25 mouse cellular contexts compared by ENCODE assay signal in genomic region chr6:120013125-120013524, GRCm38 (mm10).
"Had no signal": no experiment of that assay in that cellular context is flagged by ENCODE, and none has a peak within 500 bp of the region (broad histone marks: within the 10 kb centered on the region; RNA-seq: fewer than 3 reads in every experiment).

No protein-coding gene starts in this region.

- DNase-seq: gastrocnemius, adult 2 months; gastrocnemius, postnatal 10 days; gastrocnemius, postnatal 25 days; heart, adult 18-20 months; heart, postnatal 10 days; heart, postnatal 4 days; kidney, adult 18-20 months; kidney, adult 8-10 months; kidney, postnatal 10 days; kidney, postnatal 25 days; kidney, postnatal 4 days had no signal

- ATAC-seq: forebrain, embryonic 16.5 days; hindbrain, embryonic 16.5 days; inflammation-experienced regulatory T-cells, adult 6 months; intestine, embryonic 15.5 days; intestine, postnatal 0 days had no signal

- H3K27me3 ChIP-seq: heart, embryonic 12.5 days; hindbrain, embryonic 12.5 days; intestine, embryonic 15.5 days; limb, embryonic 12.5 days had no signal

- H3K9ac ChIP-seq: heart, embryonic 12.5 days; hindbrain, embryonic 12.5 days; hindbrain, embryonic 14.5 days; intestine, embryonic 15.5 days; limb, embryonic 12.5 days had no signal

- H3K36me3 ChIP-seq: heart, embryonic 10.5 days; heart, embryonic 12.5 days; hindbrain, embryonic 10.5 days; hindbrain, embryonic 12.5 days; intestine, embryonic 15.5 days; limb, embryonic 10.5 days; limb, embryonic 12.5 days had no signal

- H3K4me1 ChIP-seq: heart, embryonic 10.5 days; heart, embryonic 12.5 days; hindbrain, embryonic 10.5 days; hindbrain, embryonic 12.5 days; limb, embryonic 10.5 days had no signal

- H3K9me3 ChIP-seq: heart, embryonic 10.5 days; heart, embryonic 12.5 days; hindbrain, embryonic 10.5 days; hindbrain, embryonic 12.5 days; intestine, embryonic 15.5 days; limb, embryonic 10.5 days; limb, embryonic 12.5 days had no signal

- H3K4me3 ChIP-seq: gastrocnemius, adult 2 months; heart, embryonic 10.5 days; heart, embryonic 12.5 days; hindbrain, embryonic 10.5 days; hindbrain, embryonic 12.5 days; intestine, embryonic 15.5 days; layer of hippocampus, adult 2 months; left cerebral cortex, adult 2 months; limb, embryonic 10.5 days; limb, embryonic 12.5 days had no signal

- H3K27ac ChIP-seq: gastrocnemius, adult 2 months; heart, embryonic 10.5 days; hindbrain, embryonic 10.5 days; hindbrain, embryonic 12.5 days; hindbrain, embryonic 14.5 days; intestine, embryonic 15.5 days; layer of hippocampus, adult 2 months; left cerebral cortex, adult 2 months; limb, embryonic 10.5 days; limb, embryonic 12.5 days had no signal

- H3K4me2 ChIP-seq: heart, embryonic 12.5 days; hindbrain, embryonic 12.5 days; hindbrain, embryonic 14.5 days; intestine, embryonic 15.5 days; limb, embryonic 12.5 days had no signal
